Mouse (Mus musculus) stomach, embryonic 15.5 days (tissue): ENCODE data around the gene Nol10. TPM values are rescaled to one million over a fixed set of nuclear protein-coding genes. Genes with fewer than 3 reads are reported as not detected.

Source experiments
- ATAC-seq: fragments of 200-750 bp; cut with Nextera tagmentation; 2 replicates; pipeline ENCODE4 v1.8.0; 2017; ENCODE audit warnings: low read depth, moderate number of reproducible peaks, moderate TSS enrichment; ENCODE audit not compliant: insufficient read depth, low FRiP score
- H3K27ac ChIP-seq: fragments of 300-500 bp; sonication (generic); 2 replicates; pipeline ENCODE4 v1.5.1; 2015; ENCODE audit warnings: mild to moderate bottlenecking, inconsistent platforms
- H3K27me3 ChIP-seq: fragments of 300-500 bp; sonication (generic); replicated peaks from 2 replicates; pipeline ENCODE4 v1.6.1; 2015; ENCODE audit warnings: inconsistent platforms
- H3K36me3 ChIP-seq: fragments of 300-500 bp; sonication (generic); 2 replicates; pipeline ENCODE4 v1.6.1; 2015; ENCODE audit warnings: inconsistent platforms
- H3K4me1 ChIP-seq: fragments of 300-500 bp; sonication (generic); 2 replicates; pipeline ENCODE4 v1.6.1; 2015; ENCODE audit warnings: inconsistent platforms
- H3K4me2 ChIP-seq: fragments of 300-500 bp; sonication (generic); 2 replicates; pipeline ENCODE4 v1.6.1; 2015; ENCODE audit warnings: mild to moderate bottlenecking, inconsistent platforms
- H3K4me3 ChIP-seq: fragments of 300-500 bp; sonication (generic); replicated peaks from 2 replicates; pipeline ENCODE4 v1.5.1; 2015; ENCODE audit warnings: inconsistent platforms
- H3K9ac ChIP-seq: fragments of 300-500 bp; sonication (generic); 2 replicates; pipeline ENCODE4 v1.6.1; 2015; ENCODE audit warnings: inconsistent platforms
- H3K9me3 ChIP-seq: fragments of 300-500 bp; sonication (generic); 2 replicates; pipeline ENCODE4 v1.6.1; 2016; ENCODE audit warnings: inconsistent platforms
- WGBS: fragments of 180-500 bp; shearing (Covaris S2); methylation state at CpG from one replicate; pipeline ENCODE4 v1.1.7; 2015; 5-methylcytosine and 5-hydroxymethylcytosine counted together
- polyA plus RNA-seq: library from polyadenylated mRNA; unstranded; fragments of >200 nt; fragmentation: Nextera tagmentation; extraction: Ambion mirVana; gene quantifications from 2 replicates; pipeline ENCODE4 v1.2.1, GENCODE M21; 2015

Gene Nol10
- polyA plus RNA-seq, 1 experiment from 2014 or later = 17.8 TPM

DNA sequence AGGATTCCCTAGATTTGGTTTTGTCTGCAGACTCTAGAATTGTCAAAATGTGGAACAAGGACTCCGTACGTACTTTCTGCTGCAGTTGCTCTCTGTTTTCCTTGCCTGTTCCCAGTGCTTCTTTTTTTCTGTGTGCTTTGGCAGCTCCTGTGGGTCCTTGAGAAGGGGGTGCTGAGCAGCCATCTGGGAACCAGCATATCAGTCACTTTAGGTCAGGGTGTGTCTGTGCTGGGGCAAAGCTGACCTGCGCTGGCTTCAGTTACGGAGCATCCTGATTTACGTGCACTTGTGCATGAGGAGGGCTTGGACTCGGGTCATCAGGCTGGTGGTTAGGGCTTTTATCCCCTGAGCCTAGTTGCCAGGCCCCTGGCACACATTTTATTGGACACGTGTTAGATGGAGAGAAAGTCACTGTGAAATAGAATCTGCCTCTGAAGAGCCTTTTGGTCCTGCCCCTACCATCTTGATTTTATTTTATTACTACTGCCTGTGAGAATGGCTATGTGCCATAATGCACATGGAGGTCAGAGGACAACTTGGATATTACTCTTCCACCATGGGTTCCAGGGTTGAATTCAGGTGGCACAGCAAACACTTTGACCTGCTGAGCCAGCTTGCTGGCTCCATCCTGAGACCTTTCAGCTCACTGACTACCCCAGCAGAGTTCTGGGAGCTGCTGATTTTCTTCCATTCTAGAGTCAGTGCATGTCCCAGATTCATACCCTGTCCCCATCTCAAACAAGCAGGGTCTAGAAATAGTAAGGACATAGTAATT lies 21.5 kb downstream of the Nol10 start:
- Histone ChIP-seq H3K9me3 (no peaks in the 10 kb centered on the region), H3K27me3 (no peaks in the 10 kb centered on the region), H3K4me2 (no peak overlapping the region), H3K36me3 (peaks cover 26% of the 10 kb centered on the region), H3K4me1 (no peaks in the 10 kb centered on the region), H3K4me3 (no peak overlapping the region), H3K27ac (no peak overlapping the region), H3K9ac (no peak overlapping the region)
- 92% methylated on average over 7 of the region's 7 CpGs for WGBS
- no peak for ATAC-seq

DNA sequence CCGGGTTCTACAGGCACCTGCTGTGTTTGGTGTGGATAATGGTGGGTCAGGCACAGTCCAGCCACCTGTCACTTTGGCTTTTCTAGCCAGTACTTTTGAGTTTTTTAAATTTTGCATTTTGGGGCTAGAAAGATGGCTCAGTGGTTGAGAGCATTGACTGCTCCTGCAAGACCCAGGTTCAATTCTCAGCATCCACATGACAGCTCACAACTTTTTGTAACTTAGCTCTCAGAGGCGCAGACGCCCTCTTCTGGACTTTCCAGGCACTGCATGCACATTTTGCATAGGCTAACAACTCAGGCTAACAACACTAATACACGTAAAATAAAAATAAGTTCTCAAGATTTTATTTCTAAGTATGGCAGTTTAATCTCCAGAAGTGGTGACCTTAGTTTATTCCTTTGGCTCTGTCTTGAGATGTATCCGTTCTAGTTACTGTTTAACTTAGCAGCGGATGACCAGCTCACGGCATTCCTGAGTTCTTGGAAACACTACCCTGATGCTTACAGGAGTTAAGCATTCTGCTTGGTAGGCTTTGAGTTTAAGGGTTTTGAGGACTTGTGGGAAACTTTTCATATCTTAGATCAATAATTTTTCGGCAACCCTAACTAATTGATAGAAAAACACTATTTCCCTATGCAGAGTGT lies 23.5 kb downstream of the Nol10 start:
- WGBS = 84% methylated on average over 8 of the region's 8 CpGs
- Histone ChIP-seq H3K36me3 (peaks cover 32% of the 10 kb centered on the region), H3K4me3 (no peak overlapping the region)

DNA sequence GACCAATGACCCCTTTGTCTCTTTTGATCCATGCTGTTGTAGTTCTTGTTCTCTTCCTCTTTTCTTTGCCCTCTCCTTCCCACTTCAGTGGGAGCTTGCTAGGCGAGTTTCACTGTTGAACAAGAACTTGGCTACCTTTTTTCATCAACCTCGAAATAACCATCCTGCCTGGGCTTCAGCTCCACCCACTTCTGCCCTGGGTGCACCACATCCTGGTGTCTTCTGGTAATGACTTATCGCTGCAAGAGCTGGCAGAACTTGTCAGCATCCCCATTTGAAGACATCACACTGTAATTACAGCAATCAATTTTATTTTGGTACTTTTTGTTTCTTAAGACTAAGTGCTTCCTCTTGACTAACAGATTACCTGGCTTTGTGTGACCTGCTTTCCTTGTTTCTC lies 24.4 kb downstream of the Nol10 start:
- no peak for ATAC-seq
- no peaks in the 10 kb centered on the region for H3K4me1 ChIP-seq
- H3K27me3 ChIP-seq = no peaks in the 10 kb centered on the region
- no peak overlapping the region for H3K9ac ChIP-seq
- no peak overlapping the region for H3K27ac ChIP-seq
- no peaks in the 10 kb centered on the region for H3K9me3 ChIP-seq
- H3K36me3 ChIP-seq = peaks cover 30% of the 10 kb centered on the region
- WGBS = 77% methylated on average over 3 of the region's 3 CpGs
- no peak overlapping the region for H3K4me3 ChIP-seq
- H3K4me2 ChIP-seq = no peak overlapping the region

More for the DNA sequence above, 23.5 kb downstream of the Nol10 start:
- Histone ChIP-seq H3K4me1 (no peaks in the 10 kb centered on the region), H3K4me2 (no peak overlapping the region), H3K27ac (no peak overlapping the region), H3K9me3 (no peaks in the 10 kb centered on the region), H3K27me3 (no peaks in the 10 kb centered on the region), H3K9ac (no peak overlapping the region)
- no peak for ATAC-seq

DNA sequence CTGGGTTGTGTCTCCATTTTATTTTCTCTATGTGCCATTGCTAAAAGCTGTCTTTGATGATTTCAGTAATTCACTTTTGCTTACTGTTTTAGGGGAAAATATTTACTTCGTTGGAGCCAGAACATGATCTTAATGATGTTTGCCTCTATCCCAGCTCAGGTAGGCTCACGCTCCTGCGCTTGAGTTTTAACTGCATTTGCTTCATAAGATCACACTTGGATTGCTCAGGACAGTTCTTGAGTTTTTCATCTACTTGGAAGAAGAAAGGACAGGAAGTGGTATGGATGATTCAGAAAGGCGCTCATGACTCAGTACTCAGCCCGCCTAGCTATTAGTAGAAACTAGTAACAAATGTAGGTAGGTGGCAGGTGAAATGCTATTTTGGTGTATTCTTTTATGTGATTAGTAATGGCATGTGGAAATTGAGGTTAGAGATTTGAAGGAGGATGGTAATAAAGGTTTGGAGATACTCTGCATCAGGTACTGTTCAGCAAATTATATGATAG lies 25.3 kb downstream of the Nol10 start:
- H3K9me3 ChIP-seq = no peaks in the 10 kb centered on the region
- H3K9ac ChIP-seq = no peak overlapping the region
- H3K27me3 ChIP-seq = no peaks in the 10 kb centered on the region
- no peak for ATAC-seq
- H3K4me2 ChIP-seq = no peak overlapping the region
- 97% methylated on average over 5 of the region's 5 CpGs for WGBS
- H3K4me1 ChIP-seq = no peaks in the 10 kb centered on the region
- peaks cover 26% of the 10 kb centered on the region for H3K36me3 ChIP-seq
- H3K27ac ChIP-seq = no peak overlapping the region
- H3K4me3 ChIP-seq = no peak overlapping the region

DNA sequence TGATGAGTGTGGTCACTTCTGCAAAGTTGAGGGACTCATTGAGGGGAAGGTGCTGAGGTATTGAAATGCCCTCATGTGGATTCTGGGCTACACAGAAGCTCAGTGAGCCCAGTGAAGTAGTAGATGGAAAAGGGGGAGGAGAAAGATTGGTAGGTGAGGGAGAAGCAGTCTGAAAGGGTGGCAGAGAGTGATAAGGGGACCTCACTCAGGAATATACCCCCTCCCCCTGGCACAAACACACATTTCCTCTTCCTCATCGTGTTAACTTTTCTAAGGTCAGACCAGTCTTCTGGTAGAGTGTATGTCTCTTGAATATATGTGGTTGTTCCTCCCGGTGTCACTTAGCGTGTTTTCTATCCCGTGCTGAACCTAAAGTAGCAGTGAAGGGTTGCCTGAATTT lies 27.0 kb downstream of the Nol10 start:
- no peaks in the 10 kb centered on the region for H3K27me3 ChIP-seq
- no peak overlapping the region for H3K4me2 ChIP-seq
- H3K27ac ChIP-seq = no peak overlapping the region
- H3K36me3 ChIP-seq = peaks cover 30% of the 10 kb centered on the region
- no peaks in the 10 kb centered on the region for H3K9me3 ChIP-seq
- ATAC-seq = no peak
- H3K4me1 ChIP-seq = no peaks in the 10 kb centered on the region
- H3K4me3 ChIP-seq = no peak overlapping the region
- no peak overlapping the region for H3K9ac ChIP-seq
- 92% methylated on average over 4 of the region's 4 CpGs for WGBS

DNA sequence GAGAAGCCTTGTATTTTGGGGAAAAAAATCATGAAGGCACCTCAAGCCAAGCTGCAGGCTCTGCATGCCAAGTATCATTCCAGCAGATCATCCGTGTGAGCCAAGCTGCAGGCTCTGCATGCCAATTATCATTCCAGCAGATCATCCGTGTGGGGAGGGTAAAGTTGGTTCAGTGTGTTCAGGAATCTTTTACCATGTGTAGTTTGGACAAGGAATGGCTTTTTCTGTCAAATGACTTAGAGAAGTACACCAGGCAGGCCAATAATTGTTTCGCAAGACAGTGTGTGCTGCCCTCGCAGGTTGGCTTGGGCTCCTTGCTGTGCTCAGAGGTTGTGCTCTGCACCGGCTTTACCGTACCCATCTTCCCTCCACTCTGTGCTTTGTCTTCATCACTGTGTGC lies 28.3 kb downstream of the Nol10 start:
- H3K36me3 ChIP-seq = peaks cover 26% of the 10 kb centered on the region
- no peak overlapping the region for H3K27ac ChIP-seq
- no peak for ATAC-seq
- WGBS = 92% methylated on average over 6 of the region's 6 CpGs
- H3K4me2 ChIP-seq = no peak overlapping the region
- H3K4me1 ChIP-seq = no peaks in the 10 kb centered on the region
- no peak overlapping the region for H3K4me3 ChIP-seq
- H3K9ac ChIP-seq = no peak overlapping the region
- no peaks in the 10 kb centered on the region for H3K9me3 ChIP-seq
- no peaks in the 10 kb centered on the region for H3K27me3 ChIP-seq

DNA sequence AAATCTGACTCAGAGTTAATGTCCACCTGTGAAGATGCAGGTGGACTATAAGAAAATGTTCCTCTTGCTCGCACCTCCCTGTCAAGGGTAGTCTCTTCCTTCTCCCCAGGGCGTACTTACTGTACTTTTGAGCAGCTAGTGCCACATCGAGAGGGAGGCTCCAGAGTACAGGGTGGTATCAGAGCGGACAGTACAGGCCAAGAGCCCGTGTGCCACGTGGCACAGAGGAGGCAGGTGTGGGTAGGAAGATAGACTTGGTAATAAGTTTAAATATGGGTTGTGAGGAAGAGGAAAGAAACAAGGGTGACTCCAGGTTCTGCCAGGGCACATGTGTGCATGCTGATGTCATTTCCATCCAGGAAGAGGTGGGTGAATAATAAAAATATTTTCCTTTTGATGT lies 32.7 kb downstream of the Nol10 start:
- Histone ChIP-seq H3K4me1 (no peaks in the 10 kb centered on the region), H3K36me3 (peaks cover 5% of the 10 kb centered on the region; the same call in 1 of the 2 replicates), H3K4me2 (no peak overlapping the region), H3K27ac (no peak overlapping the region), H3K9ac (no peak overlapping the region), H3K9me3 (no peaks in the 10 kb centered on the region), H3K4me3 (no peak overlapping the region), H3K27me3 (no peaks in the 10 kb centered on the region)
- ATAC-seq = no peak
- WGBS = 86% methylated on average over 6 of the region's 6 CpGs

DNA sequence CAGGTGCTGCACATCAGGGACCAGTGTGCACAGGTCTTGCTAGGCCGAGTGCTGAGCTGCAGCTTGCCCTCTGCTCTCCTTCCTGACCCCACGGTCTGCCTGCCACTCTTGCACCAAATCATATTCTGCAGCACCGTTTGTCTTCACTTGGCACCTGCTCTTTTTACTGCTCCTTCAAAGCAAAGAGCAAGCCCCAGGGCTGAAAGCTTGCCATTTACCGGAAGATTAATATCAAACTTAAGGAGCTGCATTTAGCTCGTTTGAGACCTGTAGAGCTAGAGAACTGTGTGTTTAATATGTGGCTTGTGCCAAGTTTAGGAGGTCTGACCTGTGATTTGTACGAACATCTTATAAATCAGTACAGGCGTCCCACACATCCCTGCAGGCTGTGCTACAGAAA lies 34.5 kb downstream of the Nol10 start:
- Histone ChIP-seq H3K27me3 (no peaks in the 10 kb centered on the region), H3K9me3 (no peaks in the 10 kb centered on the region), H3K4me2 (no peak overlapping the region), H3K4me3 (no peak overlapping the region), H3K36me3 (peaks cover 5% of the 10 kb centered on the region; the same call in 1 of the 2 replicates), H3K9ac (no peak overlapping the region), H3K4me1 (peaks cover 7% of the 10 kb centered on the region; the same call in 1 of the 2 replicates), H3K27ac (no peak overlapping the region)
- ATAC-seq = no peak
- WGBS = 70% methylated on average over 7 of the region's 7 CpGs

DNA sequence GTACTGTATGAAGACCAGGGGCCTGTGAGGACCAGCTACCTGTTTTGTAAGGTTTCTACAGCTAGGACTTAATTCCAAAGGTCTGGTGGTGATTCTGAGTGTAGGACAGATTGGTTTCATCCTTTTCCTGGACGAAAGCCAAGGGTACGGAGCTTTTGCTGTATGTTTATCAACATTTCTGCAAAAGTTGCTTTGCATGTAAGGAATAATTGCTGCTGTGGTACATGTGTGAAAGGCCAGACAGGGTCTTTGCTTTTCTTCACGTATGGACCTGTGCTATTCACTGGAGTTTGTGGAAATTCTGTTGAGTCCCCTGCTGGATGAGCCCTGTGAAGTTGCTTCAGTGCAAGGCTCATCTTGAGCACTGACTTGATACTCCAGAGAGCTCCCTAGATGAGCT lies 38.6 kb downstream of the Nol10 start:
- Histone ChIP-seq H3K4me3 (no peak overlapping the region), H3K36me3 (no peaks in the 10 kb centered on the region), H3K4me1 (peaks cover 12% of the 10 kb centered on the region; the same call in 1 of the 2 replicates), H3K27ac (peak overlapping the region; percentile 28; the same call in 1 of the 2 replicates), H3K4me2 (no peak overlapping the region), H3K27me3 (no peaks in the 10 kb centered on the region), H3K9me3 (no peaks in the 10 kb centered on the region), H3K9ac (no peak overlapping the region)
- no peak for ATAC-seq
- WGBS = 47% methylated on average over 3 of the region's 3 CpGs

DNA sequence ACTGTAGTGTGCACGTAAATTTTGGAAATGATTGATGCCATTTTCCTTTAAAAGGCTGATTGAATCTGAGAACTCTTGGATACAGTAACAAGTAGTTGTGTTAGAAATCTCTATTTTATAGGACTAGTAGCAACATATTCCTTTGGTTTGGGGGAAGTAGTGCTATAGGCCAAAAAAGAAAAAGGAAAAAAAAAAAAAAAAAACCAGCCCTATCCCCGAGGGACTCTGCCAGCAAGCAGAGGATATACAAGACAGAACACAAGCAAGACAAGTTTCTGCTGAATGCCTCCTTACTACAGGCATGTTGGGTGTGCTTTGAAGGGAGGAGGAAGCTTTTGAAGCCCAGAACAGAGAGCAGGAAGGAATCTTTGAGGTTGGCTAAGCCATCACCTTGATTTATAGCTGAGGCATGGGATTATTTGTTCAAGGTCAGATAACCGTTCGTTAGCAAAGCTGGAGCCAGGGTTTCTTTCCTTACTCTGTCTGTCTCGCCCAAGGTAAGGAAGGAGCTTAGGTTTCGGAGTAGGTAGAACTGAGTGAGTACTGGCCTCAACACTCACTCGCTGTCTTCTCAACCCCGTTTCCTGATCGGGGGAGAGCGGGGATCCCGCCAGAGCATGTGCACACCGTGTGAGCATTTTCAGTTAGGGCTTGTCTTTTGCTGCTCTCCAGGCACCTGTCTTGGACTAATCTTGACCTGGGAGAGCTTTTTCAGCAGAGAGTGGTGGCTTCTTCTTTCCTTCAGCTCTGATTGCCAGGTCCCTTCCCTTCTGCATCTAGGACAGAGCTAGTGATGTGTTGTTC lies 39.3 kb downstream of the Nol10 start:
- 0 out of 2 replicates have a peak overlapping the region, but pooled peaks have one; percentile 16 for H3K4me2 ChIP-seq
- peak overlapping the region; percentile 65 for H3K27ac ChIP-seq
- 53% methylated on average over 12 of the region's 12 CpGs for WGBS
- peaks cover 12% of the 10 kb centered on the region; the same call in 1 of the 2 replicates for H3K4me1 ChIP-seq
- H3K4me3 ChIP-seq = no peak overlapping the region
- H3K9ac ChIP-seq = no peak overlapping the region
- ATAC-seq = peak; percentile 39; the same call in 1 of the 2 replicates
- H3K27me3 ChIP-seq = no peaks in the 10 kb centered on the region
- H3K36me3 ChIP-seq = no peaks in the 10 kb centered on the region
- H3K9me3 ChIP-seq = no peaks in the 10 kb centered on the region

DNA sequence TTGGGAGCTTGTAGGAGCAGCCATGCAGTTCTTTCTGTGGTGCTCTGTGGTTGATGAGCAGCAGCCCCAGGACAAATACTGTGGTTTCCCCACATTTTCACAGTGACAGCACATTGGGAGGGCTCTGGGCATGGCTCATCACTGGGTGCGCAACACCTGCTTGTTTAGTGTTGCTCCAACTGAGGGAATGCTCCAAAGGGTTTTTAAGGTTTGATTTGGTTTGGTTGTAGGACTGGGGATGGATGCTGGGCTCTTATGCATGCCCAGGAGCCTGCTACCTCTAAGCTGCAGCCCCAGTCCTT lies 39.8 kb downstream of the Nol10 start:
- peak overlapping the region; percentile 65 for H3K27ac ChIP-seq
- no peak overlapping the region for H3K4me3 ChIP-seq
- no peaks in the 10 kb centered on the region for H3K36me3 ChIP-seq
- no peak overlapping the region for H3K4me2 ChIP-seq
- 97% methylated on average over 1 of the region's 1 CpGs for WGBS
- H3K27me3 ChIP-seq = no peaks in the 10 kb centered on the region
- no peak for ATAC-seq
- H3K9ac ChIP-seq = no peak overlapping the region
- H3K4me1 ChIP-seq = peaks cover 12% of the 10 kb centered on the region; the same call in 1 of the 2 replicates
- no peaks in the 10 kb centered on the region for H3K9me3 ChIP-seq

DNA sequence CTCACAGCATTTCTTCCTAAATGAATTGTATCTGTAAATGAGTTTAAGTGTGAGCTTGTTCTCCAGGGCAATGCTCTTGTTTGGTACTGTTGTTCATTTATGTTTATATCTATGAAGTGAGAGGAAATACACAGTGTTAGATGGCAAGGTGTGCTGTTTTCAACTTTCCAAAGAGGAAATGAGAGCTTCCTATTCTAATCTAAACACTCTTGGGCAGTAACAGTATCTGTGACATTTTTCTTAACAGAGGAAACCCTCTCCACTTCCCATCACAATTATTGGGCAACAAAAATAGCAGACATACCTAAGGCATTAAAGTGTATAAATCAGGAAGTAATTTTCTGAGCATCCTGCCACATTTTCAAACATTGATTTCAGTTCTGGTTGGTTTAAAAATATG lies 41.8 kb downstream of the Nol10 start:
- ATAC-seq = no peak
- Histone ChIP-seq H3K36me3 (no peaks in the 10 kb centered on the region), H3K4me1 (peaks cover 12% of the 10 kb centered on the region; the same call in 1 of the 2 replicates), H3K9ac (no peak overlapping the region), H3K4me3 (no peak overlapping the region), H3K9me3 (no peaks in the 10 kb centered on the region), H3K27ac (no peak overlapping the region), H3K27me3 (no peaks in the 10 kb centered on the region), H3K4me2 (no peak overlapping the region)
